Mouse (Mus musculus) embryonic facial prominence, embryonic 14.5 days (tissue): ENCODE measurements at regions not wholly inside any gene's neighbourhood (a gene's known extent, or its start where the extent isn't known, plus 50 kb on each side); places are given as distances from the start of the nearest gene placed in this dataset.
A peak's percentile ranks its signal among the peaks of the same experiment; 100 is the strongest.

ENCODE experiments used
- ATAC-seq: fragments of 200-750 bp; cut with Nextera tagmentation; 2 replicates; pipeline ENCODE4 v1.8.0; 2017; ENCODE audit warnings: low read depth, moderate number of reproducible peaks, moderate TSS enrichment
- DNase-seq: peaks from one replicate; pipeline ENCODE4 v3.0.0-alpha.2; 2015; ENCODE audit warnings: low spot score
- H3K27ac ChIP-seq: fragments of 300-500 bp; sonication (generic); replicated peaks from 2 replicates; pipeline ENCODE4 v1.5.1; 2014; ENCODE audit warnings: low read depth, mild to moderate bottlenecking, low read length, moderate library complexity
- H3K27me3 ChIP-seq: fragments of 300-500 bp; sonication (generic); replicated peaks from 2 replicates; pipeline ENCODE4 v1.6.1; 2014; ENCODE audit warnings: low read length; ENCODE audit not compliant: control insufficient read depth, insufficient read depth
- H3K36me3 ChIP-seq: fragments of 300-500 bp; sonication (generic); 2 replicates; pipeline ENCODE4 v1.6.1; 2014; ENCODE audit warnings: low read length, mixed read lengths; ENCODE audit not compliant: control insufficient read depth, insufficient read depth
- H3K4me1 ChIP-seq: fragments of 300-500 bp; sonication (generic); 2 replicates; pipeline ENCODE4 v1.6.1; 2014; ENCODE audit warnings: antibody characterized with exemption, low read length; ENCODE audit not compliant: control insufficient read depth, insufficient read depth
- H3K4me2 ChIP-seq: fragments of 300-500 bp; sonication (generic); 2 replicates; pipeline ENCODE4 v1.6.1; 2014; ENCODE audit warnings: low read depth, mild to moderate bottlenecking, low read length, moderate library complexity, mixed read lengths
- H3K4me3 ChIP-seq: fragments of 300-500 bp; sonication (generic); 2 replicates; pipeline ENCODE4 v1.5.1; 2014; ENCODE audit warnings: low read depth, mild to moderate bottlenecking, low read length
- H3K9ac ChIP-seq: fragments of 300-500 bp; sonication (generic); 2 replicates; pipeline ENCODE4 v1.6.1; 2014; ENCODE audit warnings: low read depth, mild to moderate bottlenecking, low read length, moderate library complexity, mixed read lengths
- H3K9me3 ChIP-seq: fragments of 300-500 bp; sonication (generic); 2 replicates; pipeline ENCODE4 v1.6.1; 2016; ENCODE audit warnings: low read length; ENCODE audit not compliant: control insufficient read depth
- WGBS: fragments of 180-500 bp; shearing (Covaris S2); extraction: QIAGEN DNeasy Blood & Tissue Kit; methylation state at CpG from one replicate; pipeline ENCODE4 v1.1.7; 2014; 5-methylcytosine and 5-hydroxymethylcytosine counted together

DNA sequence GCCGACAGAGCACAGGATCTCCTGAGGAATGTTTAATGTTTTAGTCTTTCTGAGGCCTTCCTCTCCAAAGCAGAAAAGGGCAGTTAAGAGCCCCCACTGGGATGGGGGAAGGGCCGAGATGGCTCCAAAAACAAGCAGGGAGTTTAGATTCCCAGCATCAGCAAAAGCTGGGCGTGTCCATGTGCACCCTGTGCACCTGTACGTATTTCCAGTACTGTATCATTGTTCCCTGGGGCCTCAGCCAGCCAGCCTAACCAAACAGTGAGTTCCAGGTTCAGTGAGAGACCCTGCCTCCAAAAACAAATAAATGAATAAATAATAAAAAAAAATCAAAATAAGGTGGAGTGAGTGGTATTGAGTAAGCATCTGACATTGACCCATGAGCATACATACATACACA lies 50.8 kb upstream of the Olfm1 start:
- 47% methylated on average over 4 of the region's 4 CpGs for WGBS
- H3K9ac ChIP-seq = no peak overlapping the region
- H3K4me2 ChIP-seq = no peak overlapping the region
- H3K4me1 ChIP-seq = peaks cover 11% of the 10 kb centered on the region
- no peak for ATAC-seq
- no peaks in the 10 kb centered on the region for H3K9me3 ChIP-seq
- H3K36me3 ChIP-seq = no peaks in the 10 kb centered on the region
- no peaks in the 10 kb centered on the region for H3K27me3 ChIP-seq
- H3K4me3 ChIP-seq = no peak overlapping the region
- DNase-seq = no peak
- no peak overlapping the region for H3K27ac ChIP-seq

DNA sequence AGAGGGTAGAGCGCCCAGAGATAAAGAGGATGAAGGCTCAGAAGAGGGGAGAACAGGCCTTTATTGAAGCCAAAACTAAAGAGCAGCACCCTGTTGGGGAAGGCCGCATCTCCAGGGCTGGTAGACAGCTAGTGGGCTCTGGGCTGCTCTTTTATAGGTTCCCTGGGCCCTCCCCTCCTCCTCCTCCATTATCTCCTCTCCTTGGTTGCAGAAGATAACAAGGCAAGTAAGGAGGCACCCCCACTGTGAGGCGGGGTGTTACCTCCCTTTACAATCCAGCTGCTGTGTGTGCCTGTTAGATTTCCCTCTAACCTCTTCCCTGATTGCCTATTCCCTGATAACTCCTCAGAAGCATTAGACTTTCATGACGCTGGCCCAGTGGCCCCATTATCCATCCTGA lies 51.2 kb upstream of the Olfm1 start:
- ATAC-seq = no peak
- no peak overlapping the region for H3K9ac ChIP-seq
- no peaks in the 10 kb centered on the region for H3K36me3 ChIP-seq
- no peak overlapping the region for H3K4me2 ChIP-seq
- H3K4me1 ChIP-seq = peaks cover 11% of the 10 kb centered on the region
- DNase-seq = no peak
- H3K27ac ChIP-seq = no peak overlapping the region
- no peak overlapping the region for H3K4me3 ChIP-seq
- H3K9me3 ChIP-seq = no peaks in the 10 kb centered on the region
- no peaks in the 10 kb centered on the region for H3K27me3 ChIP-seq
- 39% methylated on average over 4 of the region's 4 CpGs for WGBS

DNA sequence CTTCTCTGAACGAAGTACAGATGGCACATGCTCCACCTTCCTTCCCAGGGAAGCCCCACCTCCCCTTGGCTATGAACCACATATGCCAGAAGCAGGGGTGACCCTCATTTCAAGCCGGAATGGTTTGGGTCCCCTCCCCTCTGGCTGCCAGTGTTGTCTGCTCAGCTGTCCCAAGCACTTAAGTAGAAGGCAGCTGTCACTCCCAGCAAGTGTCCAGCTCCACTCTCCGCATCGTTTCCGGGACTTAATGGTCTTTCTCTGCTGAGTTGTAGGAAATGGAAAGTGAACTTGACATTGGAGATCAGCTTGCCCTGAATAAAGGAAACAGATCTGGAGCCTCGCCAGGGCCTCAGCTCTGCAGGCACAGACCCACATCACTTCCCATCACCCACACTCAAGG lies 53.9 kb upstream of the Fcnb start:
- H3K27me3 ChIP-seq = no peaks in the 10 kb centered on the region
- ATAC-seq (peak; percentile 66; the same call in 1 of the 2 replicates), DNase-seq (peak; percentile 79)
- no peaks in the 10 kb centered on the region for H3K36me3 ChIP-seq
- no peak overlapping the region for H3K9ac ChIP-seq
- no peak overlapping the region for H3K27ac ChIP-seq
- no peaks in the 10 kb centered on the region for H3K9me3 ChIP-seq
- H3K4me2 ChIP-seq = no peak overlapping the region
- H3K4me3 ChIP-seq = no peak overlapping the region
- 45% methylated on average over 5 of the region's 6 CpGs for WGBS
- peaks cover 11% of the 10 kb centered on the region for H3K4me1 ChIP-seq

DNA sequence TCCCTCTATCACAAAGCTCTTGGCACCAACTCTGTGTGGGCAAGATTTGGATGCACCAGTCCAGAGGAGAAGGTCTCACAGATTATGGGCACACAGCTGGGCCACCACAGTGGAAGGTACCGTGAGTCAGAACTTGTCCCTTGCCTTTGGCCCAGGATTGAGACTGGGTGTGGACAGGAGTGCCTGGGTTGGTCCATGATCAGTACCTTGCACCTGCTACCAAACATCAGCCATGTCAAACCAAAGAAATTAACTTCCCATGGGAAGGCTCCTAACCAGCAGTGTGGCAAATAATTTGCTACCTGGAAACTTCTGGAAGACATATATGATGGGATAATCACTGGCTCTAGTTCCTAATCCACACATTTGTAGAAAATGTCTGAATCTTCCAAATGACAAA lies 49.9 kb upstream of the Fcnb start:
- no peak for ATAC-seq
- no peak overlapping the region for H3K4me3 ChIP-seq
- no peaks in the 10 kb centered on the region for H3K36me3 ChIP-seq
- no peaks in the 10 kb centered on the region for H3K9me3 ChIP-seq
- WGBS = 100% methylated on average over 1 of the region's 1 CpGs
- no peaks in the 10 kb centered on the region for H3K27me3 ChIP-seq
- H3K4me1 ChIP-seq = peaks cover 11% of the 10 kb centered on the region
- H3K4me2 ChIP-seq = no peak overlapping the region
- no peak overlapping the region for H3K27ac ChIP-seq
- H3K9ac ChIP-seq = no peak overlapping the region
- no peak for DNase-seq
